Mouse (Mus musculus) CH12.LX (cell line): ENCODE results near the gene Lnx1.

Source experiments
- BHLHE40 ChIP-seq: IDR thresholded peaks from 2 replicates; pipeline ENCODE4 v1.6.1; 2011; ENCODE audit warnings: mild to moderate bottlenecking, low read depth, low read length, improper control_type of control experiment
- CHD1 ChIP-seq: IDR thresholded peaks from 2 replicates; pipeline ENCODE4 v1.6.1; 2012; ENCODE audit warnings: low read depth, low read length, improper control_type of control experiment, inconsistent platforms
- CHD2 ChIP-seq: IDR thresholded peaks from 2 replicates; pipeline ENCODE4 v1.6.1; 2011; ENCODE audit warnings: low read length, improper control_type of control experiment
- CTCF ChIP-seq, 2 experiments: IDR thresholded peaks in 1 of 2; conservative IDR thresholded peaks in 1 of 2; 2 replicates each; pipeline ENCODE4 v1.5.1; 2011 to 2012; ENCODE audit warnings: low read depth in 2 of 2, low read length in 2 of 2, improper control_type of control experiment in 1 of 2, inconsistent platforms in 1 of 2, mild to moderate bottlenecking in 1 of 2, moderate library complexity in 1 of 2
- ELF1 ChIP-seq: IDR thresholded peaks from 2 replicates; pipeline ENCODE4 v1.6.1; 2014; ENCODE audit warnings: low read depth, mild to moderate bottlenecking, inconsistent platforms, low read length, improper control_type of control experiment
- EP300 ChIP-seq: IDR thresholded peaks from 2 replicates; pipeline ENCODE4 v1.6.1; 2011; ENCODE audit warnings: low read length, improper control_type of control experiment
- JUND ChIP-seq: conservative IDR thresholded peaks from 2 replicates; pipeline ENCODE4 v1.6.1; 2011; ENCODE audit warnings: low read depth, low read length, improper control_type of control experiment
- MYC ChIP-seq: IDR thresholded peaks from 2 replicates; pipeline ENCODE4 v1.6.1; 2011; ENCODE audit warnings: low read depth, mild to moderate bottlenecking, improper control_type of control experiment, low read length
- POLR2A ChIP-seq: IDR thresholded peaks from 2 replicates; pipeline ENCODE4 v1.6.1; 2011; ENCODE audit warnings: low read depth, mild to moderate bottlenecking, improper control_type of control experiment, low read length
- RAD21 ChIP-seq: IDR thresholded peaks from 2 replicates; pipeline ENCODE4 v1.6.1; 2011; ENCODE audit warnings: low read depth, mild to moderate bottlenecking, low read length, improper control_type of control experiment, moderate library complexity
- USF2 ChIP-seq: conservative IDR thresholded peaks from 2 replicates; pipeline ENCODE4 v1.6.1; 2011; ENCODE audit warnings: low read depth, low read length, improper control_type of control experiment
- ZMIZ1 ChIP-seq: IDR thresholded peaks from 2 replicates; pipeline ENCODE4 v1.6.1; 2012; ENCODE audit warnings: low read depth, mild to moderate bottlenecking, inconsistent platforms, low read length, improper control_type of control experiment

- no peak for TF ChIP-seq CTCF (conservative IDR thresholded peaks at IDR 0.05 in 1 of 2, IDR thresholded peaks at IDR 0.05 in 1 of 2; ENCODE audit: low read depth in 2 of 2, low read length in 2 of 2)
- TF ChIP-seq EP300: no peak
- TF ChIP-seq JUND: no peak
- no peak for TF ChIP-seq ELF1
- no peak for TF ChIP-seq BHLHE40
- TF ChIP-seq CHD1: no peak
- TF ChIP-seq RAD21: no peak
- no peak for TF ChIP-seq USF2
- TF ChIP-seq CHD2: no peak
- TF ChIP-seq ZMIZ1: no peak
- TF ChIP-seq MYC: no peak
- no peak for TF ChIP-seq POLR2A
Observed at GRCm38 (mm10) chr5:74712811-74713210, 10.1 kb upstream of the Lnx1 start.
